Mouse (Mus musculus) forebrain, postnatal 0 days (tissue): Measurements from ENCODE around the gene Klhdc4. TPM values are rescaled to one million over a fixed set of nuclear protein-coding genes. Genes with fewer than 3 reads are reported as not detected.
A peak's percentile ranks its signal among the peaks of the same experiment; 100 is the strongest.

Source experiments
- ATAC-seq: fragments of 200-750 bp; cut with Nextera tagmentation; 2 replicates; pipeline ENCODE4 v1.8.0; 2017; ENCODE audit warnings: mild to moderate bottlenecking, moderate library complexity
- DNase-seq: peaks from one replicate; pipeline ENCODE4 v3.0.0-alpha.2; 2015
- H3K27ac ChIP-seq: fragments of 300-500 bp; sonication (generic); 2 replicates; pipeline ENCODE4 v1.5.1; 2014; ENCODE audit warnings: low read depth, mild to moderate bottlenecking, antibody characterized with exemption, low read length, moderate library complexity, mixed read lengths
- H3K27me3 ChIP-seq: fragments of 300-500 bp; sonication (generic); 2 replicates; pipeline ENCODE4 v1.6.1; 2014; ENCODE audit warnings: mild to moderate bottlenecking, low read length, mixed read lengths; ENCODE audit not compliant: insufficient read depth
- H3K36me3 ChIP-seq: fragments of 300-500 bp; sonication (generic); 2 replicates; pipeline ENCODE4 v1.6.1; 2014; ENCODE audit warnings: mild to moderate bottlenecking, moderate library complexity; ENCODE audit not compliant: insufficient read depth
- H3K4me1 ChIP-seq: fragments of 300-500 bp; sonication (generic); 2 replicates; pipeline ENCODE4 v1.6.1; 2014; ENCODE audit warnings: antibody characterized with exemption; ENCODE audit not compliant: insufficient read depth
- H3K4me2 ChIP-seq: fragments of 300-500 bp; sonication (generic); 2 replicates; pipeline ENCODE4 v1.6.1; 2014; ENCODE audit warnings: low read depth, mild to moderate bottlenecking, moderate library complexity
- H3K4me3 ChIP-seq: fragments of 300-500 bp; sonication (generic); 2 replicates; pipeline ENCODE4 v1.5.1; 2014; ENCODE audit warnings: low read depth, low read length, mixed read lengths
- H3K9ac ChIP-seq: fragments of 300-500 bp; sonication (generic); 2 replicates; pipeline ENCODE4 v1.6.1; 2014; ENCODE audit warnings: mild to moderate bottlenecking
- H3K9me3 ChIP-seq: fragments of 300-500 bp; sonication (generic); 2 replicates; pipeline ENCODE4 v1.6.1; 2016; ENCODE audit warnings: low read length
- CTCF ChIP-seq: sonication (generic); IDR thresholded peaks from 2 replicates; pipeline ENCODE4 v1.5.1; 2016; ENCODE audit warnings: antibody characterized with exemption, control low read depth, low read depth
- WGBS: fragments of 180-500 bp; shearing (Covaris S2); extraction: QIAGEN DNeasy Blood & Tissue Kit; methylation state at CpG from one replicate; pipeline ENCODE4 v1.1.7; 2014; 5-methylcytosine and 5-hydroxymethylcytosine counted together
- polyA plus RNA-seq: library from polyadenylated mRNA; unstranded; fragments of >200 nt; fragmentation: Nextera tagmentation; extraction: Ambion mirVana; gene quantifications from 2 replicates; pipeline ENCODE4 v1.2.1, GENCODE M21; 2015
- total RNA-seq: library from RNA; depleted of rRNA; stranded (reverse); fragments of >200 nt; gene quantifications from 2 replicates; pipeline ENCODE4 v1.2.3, GENCODE M21; 2014

Gene Klhdc4
- total and polyA plus RNA-seq, 2 experiments from 2014 or later: 40.3 to 46.1 TPM

GRCm38 (mm10) chr8:121794151-121794550 is 35.2 kb downstream of the Klhdc4 start:
- no peak overlapping the region for H3K4me3 ChIP-seq
- peaks cover 49% of the 10 kb centered on the region for H3K36me3 ChIP-seq
- no peak overlapping the region for H3K9ac ChIP-seq
- H3K9me3 ChIP-seq: no peaks in the 10 kb centered on the region
- no peak overlapping the region for H3K27ac ChIP-seq
- ATAC-seq (no peak), DNase-seq (no peak)
- no peak overlapping the region for H3K4me2 ChIP-seq
- no peaks in the 10 kb centered on the region for H3K27me3 ChIP-seq
- TF ChIP-seq CTCF: no peak
- H3K4me1 ChIP-seq: no peaks in the 10 kb centered on the region
- WGBS: 57% methylated on average over 3 of the region's 3 CpGs

DNA sequence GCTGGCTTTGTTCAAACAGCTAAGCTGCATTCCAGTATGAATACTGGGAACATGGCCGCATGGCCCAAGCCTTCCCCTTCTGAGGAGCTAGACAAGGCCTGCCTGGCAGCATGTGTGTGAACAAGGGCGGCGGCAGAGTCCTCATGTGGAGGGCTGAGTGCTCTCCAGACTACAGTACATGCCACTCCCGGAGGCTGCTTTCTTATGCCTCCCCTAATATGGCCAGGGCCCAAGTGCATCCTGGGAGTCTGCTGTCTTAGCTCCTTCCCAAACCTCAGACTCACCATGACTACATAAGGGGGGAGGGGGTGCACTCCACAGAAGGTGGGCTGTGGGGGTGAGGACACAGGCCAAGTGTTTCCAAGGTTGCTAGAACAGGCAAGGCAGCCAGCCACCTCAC is 36.7 kb downstream of the Klhdc4 start:
- no peak overlapping the region for H3K27ac ChIP-seq
- no peaks in the 10 kb centered on the region for H3K4me1 ChIP-seq
- peaks cover 37% of the 10 kb centered on the region for H3K36me3 ChIP-seq

GRCm38 (mm10) chr8:121792159-121792558 is 37.2 kb downstream of the Klhdc4 start:
- H3K4me3 ChIP-seq: no peak overlapping the region
- no peaks in the 10 kb centered on the region for H3K4me1 ChIP-seq
- DNase-seq: no peak
- no peaks in the 10 kb centered on the region for H3K27me3 ChIP-seq
- peaks cover 32% of the 10 kb centered on the region for H3K36me3 ChIP-seq
- 81% methylated on average over 7 of the region's 7 CpGs for WGBS
- no peak overlapping the region for H3K9ac ChIP-seq
- no peak for ATAC-seq
- no peak overlapping the region for H3K4me2 ChIP-seq
- no peak overlapping the region for H3K27ac ChIP-seq
- H3K9me3 ChIP-seq: no peaks in the 10 kb centered on the region
- TF ChIP-seq CTCF: no peak

More for the DNA sequence above, 36.7 kb downstream of the Klhdc4 start:
- H3K9me3 ChIP-seq: no peaks in the 10 kb centered on the region
- WGBS: 84% methylated on average over 4 of the region's 4 CpGs
- DNase-seq (no peak), ATAC-seq (peak; percentile 19; the same call in 1 of the 2 replicates)
- no peak overlapping the region for H3K4me3 ChIP-seq
- TF ChIP-seq CTCF: no peak
- H3K4me2 ChIP-seq: no peak overlapping the region
- no peak overlapping the region for H3K9ac ChIP-seq
- no peaks in the 10 kb centered on the region for H3K27me3 ChIP-seq

DNA sequence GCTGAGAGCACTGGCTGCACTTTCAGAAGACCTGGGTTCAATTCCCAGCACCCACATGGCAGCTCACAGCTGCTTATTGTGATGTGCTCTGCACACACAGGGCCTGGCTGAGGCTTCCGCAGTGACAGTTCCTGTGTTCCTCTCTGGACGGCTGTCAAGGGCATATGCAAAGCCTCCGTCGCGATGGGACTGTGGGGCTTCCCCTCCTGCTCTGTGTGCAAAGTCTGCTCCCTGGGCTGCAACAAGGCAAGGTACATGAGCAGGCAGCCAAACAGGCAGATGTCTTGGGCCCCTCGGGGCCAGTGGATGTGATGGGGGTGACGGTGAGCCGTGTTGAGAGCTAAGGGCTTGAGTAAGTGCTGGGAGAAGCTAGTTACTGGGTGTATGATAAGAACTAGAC is 40.6 kb downstream of the Klhdc4 start:
- no peak overlapping the region for H3K27ac ChIP-seq
- H3K27me3 ChIP-seq: no peaks in the 10 kb centered on the region
- H3K4me3 ChIP-seq: no peak overlapping the region
- H3K9ac ChIP-seq: no peak overlapping the region
- DNase-seq (no peak), ATAC-seq (no peak)
- peaks cover 31% of the 10 kb centered on the region for H3K36me3 ChIP-seq
- H3K4me2 ChIP-seq: no peak overlapping the region
- no peaks in the 10 kb centered on the region for H3K9me3 ChIP-seq
- WGBS: 91% methylated on average over 8 of the region's 8 CpGs
- no peak for TF ChIP-seq CTCF
- H3K4me1 ChIP-seq: no peaks in the 10 kb centered on the region

- H3K4me3 ChIP-seq: no peak overlapping the region
- H3K27me3 ChIP-seq: no peaks in the 10 kb centered on the region
- no peak for TF ChIP-seq CTCF
- DNase-seq (no peak), ATAC-seq (peak; percentile 50; the same call in 1 of the 2 replicates)
- no peaks in the 10 kb centered on the region for H3K4me1 ChIP-seq
- WGBS: 53% methylated on average over 10 of the region's 10 CpGs
- no peaks in the 10 kb centered on the region for H3K9me3 ChIP-seq
- H3K9ac ChIP-seq: no peak overlapping the region
- peaks cover 36% of the 10 kb centered on the region for H3K36me3 ChIP-seq
- H3K27ac ChIP-seq: no peak overlapping the region
- no peak overlapping the region for H3K4me2 ChIP-seq
Observed at GRCm38 (mm10) chr8:121786542-121786941, 42.8 kb downstream of the Klhdc4 start.

DNA sequence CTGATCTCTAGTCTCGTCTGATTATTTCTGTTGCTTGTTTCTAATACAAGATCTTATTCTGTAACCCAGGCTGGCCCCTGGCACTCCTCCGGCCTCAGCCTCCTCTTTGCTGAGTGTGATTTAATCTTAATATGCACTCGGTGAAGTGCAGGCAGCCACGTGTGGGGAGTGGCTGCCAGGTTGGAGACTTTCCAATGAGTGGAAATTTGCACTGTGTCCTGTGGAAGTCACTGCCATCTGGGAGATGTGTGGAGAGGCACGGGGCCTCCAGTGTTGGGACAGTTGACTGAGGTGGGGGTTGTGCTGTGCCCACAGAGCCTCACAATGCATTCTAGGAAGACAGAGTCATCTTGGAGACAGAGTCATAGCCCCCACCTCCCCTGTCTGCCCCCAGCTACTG is 46.9 kb downstream of the Klhdc4 start:
- DNase-seq (no peak), ATAC-seq (no peak)
- Histone ChIP-seq H3K9ac (no peak overlapping the region), H3K9me3 (no peaks in the 10 kb centered on the region), H3K4me1 (no peaks in the 10 kb centered on the region), H3K4me2 (no peak overlapping the region), H3K27ac (no peak overlapping the region), H3K36me3 (peaks cover 24% of the 10 kb centered on the region), H3K27me3 (no peaks in the 10 kb centered on the region), H3K4me3 (no peak overlapping the region)
- WGBS: 59% methylated on average over 5 of the region's 5 CpGs
- no peak for TF ChIP-seq CTCF

GRCm38 (mm10) chr8:121773876-121774275 is 55.5 kb downstream of the Klhdc4 start:
- no peak overlapping the region for H3K4me3 ChIP-seq
- no peak for TF ChIP-seq CTCF

More at GRCm38 (mm10) chr8:121773876-121774275, 55.5 kb downstream of the Klhdc4 start:
- H3K9ac ChIP-seq: no peak overlapping the region
- no peak overlapping the region for H3K27ac ChIP-seq
- 89% methylated on average over 12 of the region's 12 CpGs for WGBS
- ATAC-seq (no peak), DNase-seq (no peak)
- H3K27me3 ChIP-seq: no peaks in the 10 kb centered on the region
- peaks cover 4% of the 10 kb centered on the region for H3K4me1 ChIP-seq
- H3K36me3 ChIP-seq: no peaks in the 10 kb centered on the region
- no peaks in the 10 kb centered on the region for H3K9me3 ChIP-seq
- no peak overlapping the region for H3K4me2 ChIP-seq
